Mouse (Mus musculus) cerebellum, adult 2 months (tissue): ENCODE measurements around the gene Ostf1. TPM values are rescaled to one million over a fixed set of nuclear protein-coding genes. Genes with fewer than 3 reads are reported as not detected.

ENCODE experiments used
- DNase-seq, 2 experiments: peaks; one replicate each; pipeline ENCODE4 v3.0.0; 2021
- H3K27ac ChIP-seq: fragments of 200-500 bp; 2 replicates; pipeline ENCODE4 v1.5.1; 2012; ENCODE audit warnings: low read length, control low read depth, inconsistent platforms; ENCODE audit not compliant: insufficient read depth
- H3K27me3 ChIP-seq: fragments of 200-500 bp; 2 replicates; pipeline ENCODE4 v1.6.1; 2012; ENCODE audit warnings: inconsistent platforms, mild to moderate bottlenecking, low read length, moderate library complexity; ENCODE audit not compliant: control insufficient read depth, insufficient read depth
- H3K4me1 ChIP-seq: fragments of 200-500 bp; 2 replicates; pipeline ENCODE4 v1.6.1; 2011; ENCODE audit warnings: low read length; ENCODE audit not compliant: control insufficient read depth, insufficient read depth
- H3K4me3 ChIP-seq: fragments of 200-500 bp; replicated peaks from 2 replicates; pipeline ENCODE3; 2011; ENCODE audit warnings: mild to moderate bottlenecking, low read depth, low read length, control low read depth; ENCODE audit not compliant: insufficient read depth
- CTCF ChIP-seq: fragments of 200-500 bp; IDR thresholded peaks from 2 replicates; pipeline ENCODE4 v1.5.1; 2011; ENCODE audit warnings: low read depth, mild to moderate bottlenecking, control low read depth, low read length, moderate library complexity, borderline replicate concordance; ENCODE audit not compliant: insufficient read depth
- POLR2A ChIP-seq: fragments of 200-500 bp; IDR thresholded peaks from 2 replicates; pipeline ENCODE4 v1.6.1; 2011; ENCODE audit warnings: low read length, control low read depth, borderline replicate concordance; ENCODE audit not compliant: insufficient read depth
- WGBS: fragments of 180-500 bp; shearing (Covaris S2); methylation state at CpG from one replicate; pipeline ENCODE4 v1.1.7; 2018; 5-methylcytosine and 5-hydroxymethylcytosine counted together
- polyA plus RNA-seq: library from polyadenylated mRNA; depleted of rRNA; stranded (reverse); fragments of >200 nt; gene quantifications from 2 replicates; pipeline ENCODE4 v1.2.3, GENCODE M21; 2012

The Ostf1 gene
- polyA plus RNA-seq, 1 experiment, result 29.0 TPM

DNA sequence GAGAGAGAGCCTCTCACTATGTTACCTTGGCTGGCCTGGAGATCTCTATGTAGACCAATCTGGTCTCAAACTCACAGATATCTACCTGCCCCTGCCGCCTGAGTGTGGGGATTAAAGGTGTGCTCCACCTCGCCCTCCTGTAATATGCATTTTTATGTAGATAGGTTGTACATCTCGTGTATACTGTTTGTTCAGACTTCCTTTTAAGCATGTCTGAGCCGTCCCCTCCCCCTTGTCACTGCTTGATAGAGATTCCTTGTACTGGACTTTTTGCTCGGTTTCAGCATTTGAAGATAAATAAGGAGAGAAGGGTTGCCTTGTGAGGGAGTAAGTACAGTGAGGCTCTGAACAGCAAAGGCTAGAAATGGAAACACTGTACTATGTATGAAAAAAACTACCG lies 21.4 kb upstream of the Ostf1 start:
- DNase-seq, result peak; percentile 20 to 34
- 73% methylated on average over 6 of the region's 6 CpGs for WGBS
- Histone ChIP-seq H3K27me3 (no peaks in the 10 kb centered on the region), H3K4me3 (no peak overlapping the region), H3K4me1 (peaks cover 17% of the 10 kb centered on the region; the same call in 1 of the 2 replicates), H3K27ac (no peak overlapping the region)
- TF ChIP-seq POLR2A (no peak), CTCF (no peak)

- Histone ChIP-seq H3K4me3 (no peak overlapping the region), H3K4me1 (peaks cover 17% of the 10 kb centered on the region; the same call in 1 of the 2 replicates), H3K27ac (no peak overlapping the region), H3K27me3 (no peaks in the 10 kb centered on the region)
- TF ChIP-seq POLR2A, result no peak
- no peak for TF ChIP-seq CTCF
- WGBS, result 9% methylated on average over 4 of the region's 4 CpGs
- DNase-seq, result peak; percentile 87 to 95
These were observed 21.0 kb upstream of the Ostf1 start for GRCm38 (mm10) chr19:18652592-18652991.

- 89% methylated on average over 6 of the region's 6 CpGs for WGBS
- no peaks in the 10 kb centered on the region for H3K27me3 ChIP-seq
- H3K4me1 ChIP-seq, result peaks cover 17% of the 10 kb centered on the region; the same call in 1 of the 2 replicates
- no peak overlapping the region for H3K4me3 ChIP-seq
- DNase-seq, result no peak
- no peak overlapping the region for H3K27ac ChIP-seq
- no peak for TF ChIP-seq CTCF
- no peak for TF ChIP-seq POLR2A
These were observed 18.9 kb upstream of the Ostf1 start for GRCm38 (mm10) chr19:18650473-18650872.

DNA sequence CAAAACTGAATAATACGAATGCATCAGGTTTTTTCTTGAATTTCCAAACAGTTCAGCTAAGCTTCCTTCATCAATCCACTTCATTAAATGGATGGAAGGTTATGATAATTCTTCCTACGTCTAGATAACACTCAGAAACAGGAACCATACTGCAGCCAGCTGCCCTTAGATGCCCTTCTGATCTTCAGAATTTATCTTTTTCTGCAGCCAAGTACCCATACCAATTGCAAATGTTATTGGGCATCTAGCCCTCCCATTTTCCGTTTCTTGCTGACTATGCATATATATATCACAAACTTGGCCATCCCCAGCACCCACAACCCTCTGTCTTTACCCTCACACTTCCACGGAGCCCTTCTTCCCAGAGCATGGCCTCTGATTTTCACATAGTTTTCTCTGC lies 18.3 kb upstream of the Ostf1 start:
- no peak for DNase-seq

DNA sequence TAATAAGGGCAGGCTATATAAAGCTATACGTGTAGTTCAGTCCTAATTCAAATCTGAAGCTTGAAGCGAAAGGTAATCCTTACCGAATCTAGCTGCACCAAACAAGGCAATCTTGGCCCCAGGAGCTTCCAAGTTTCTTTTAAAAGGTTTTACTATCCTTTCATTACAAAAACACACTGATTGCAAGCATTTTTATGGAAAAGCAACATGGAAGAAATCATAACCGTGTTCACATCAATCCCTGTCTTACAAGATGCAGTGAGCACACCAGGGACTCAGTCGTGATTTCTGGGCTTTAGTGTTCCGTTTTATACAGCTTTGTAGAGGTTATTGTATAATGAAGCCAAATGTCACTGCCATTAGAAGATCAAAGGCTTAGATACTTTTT lies 16.9 kb upstream of the Ostf1 start:
- Histone ChIP-seq H3K4me1 (peaks cover 6% of the 10 kb centered on the region; the same call in 1 of the 2 replicates), H3K27me3 (no peaks in the 10 kb centered on the region), H3K4me3 (no peak overlapping the region), H3K27ac (no peak overlapping the region)
- TF ChIP-seq CTCF, result no peak
- TF ChIP-seq POLR2A, result no peak
- no peak for DNase-seq
- WGBS, result 88% methylated on average over 6 of the region's 6 CpGs

More for the DNA sequence above, 18.3 kb upstream of the Ostf1 start:
- Histone ChIP-seq H3K4me1 (peaks cover 17% of the 10 kb centered on the region; the same call in 1 of the 2 replicates), H3K27me3 (no peaks in the 10 kb centered on the region), H3K27ac (no peak overlapping the region), H3K4me3 (no peak overlapping the region)
- WGBS, result 81% methylated on average over 4 of the region's 4 CpGs
- TF ChIP-seq POLR2A (no peak), CTCF (no peak)

DNA sequence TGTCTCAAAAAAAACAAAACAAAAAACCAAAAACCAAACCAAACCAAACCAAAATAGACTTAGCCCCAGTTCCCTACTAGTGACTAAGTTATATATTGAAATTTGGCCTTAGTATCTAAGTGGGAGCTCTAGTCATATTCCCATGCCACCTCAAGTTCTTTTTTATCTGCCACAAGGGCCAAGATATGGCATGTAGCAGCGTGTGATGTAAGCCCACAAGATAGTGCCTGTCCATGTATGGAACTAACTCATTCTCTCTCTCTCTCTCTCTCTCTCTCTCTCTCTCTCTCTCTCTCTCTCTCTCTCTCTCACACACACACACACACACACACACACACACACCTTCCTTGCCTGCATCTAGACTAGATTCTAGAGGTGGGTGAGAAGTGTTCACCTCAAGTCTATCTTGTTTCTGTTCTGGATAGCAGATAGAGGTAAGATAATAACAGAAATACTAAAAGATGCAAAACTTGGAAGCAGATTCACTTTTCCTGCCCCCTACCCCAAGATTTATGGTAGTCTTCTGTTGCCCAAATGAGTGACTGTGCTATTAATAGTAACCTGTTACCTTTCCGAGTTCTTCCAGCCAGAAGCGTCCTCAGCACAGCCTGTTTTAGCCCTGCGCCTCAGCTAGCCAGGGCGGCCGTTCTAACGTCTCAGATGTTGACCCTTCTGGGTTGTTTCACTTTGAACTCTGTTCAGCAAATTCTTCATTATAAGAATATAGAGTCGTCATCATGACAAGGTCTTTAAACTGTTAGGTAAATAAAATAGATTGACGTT lies 16.3 kb upstream of the Ostf1 start:
- 64% methylated on average over 9 of the region's 9 CpGs for WGBS
- TF ChIP-seq POLR2A (no peak), CTCF (no peak)
- no peak for DNase-seq
- Histone ChIP-seq H3K4me1 (peaks cover under 1% of the 10 kb centered on the region; the same call in 1 of the 2 replicates), H3K27ac (no peak overlapping the region), H3K27me3 (no peaks in the 10 kb centered on the region), H3K4me3 (no peak overlapping the region)

DNA sequence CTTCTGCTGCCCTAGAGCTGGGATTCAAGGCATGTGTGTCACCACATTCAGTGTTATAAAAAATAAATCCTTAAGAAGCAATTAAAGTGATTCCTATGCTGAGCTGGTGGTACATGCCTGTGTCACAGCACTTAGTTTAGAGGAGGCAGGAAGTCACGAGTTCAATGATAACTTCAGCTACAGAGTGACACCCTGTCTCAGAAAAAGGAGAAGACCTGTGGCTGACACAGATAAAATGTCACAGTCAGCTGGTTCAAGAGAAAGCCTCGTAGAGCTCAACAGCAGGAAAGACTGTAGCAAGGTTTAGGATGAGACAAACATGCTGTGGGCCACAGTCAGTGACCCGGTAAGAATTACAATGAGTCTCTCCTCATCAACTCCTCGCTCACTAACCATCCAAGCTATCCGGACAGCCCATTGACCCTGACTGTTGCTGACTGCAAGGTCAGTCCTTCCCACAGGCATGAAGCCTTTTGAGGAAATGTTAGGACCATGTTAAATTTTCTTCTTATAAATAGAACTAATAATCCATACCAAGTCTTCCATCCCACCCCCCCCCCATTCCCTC lies 15.3 kb upstream of the Ostf1 start:
- no peaks in the 10 kb centered on the region for H3K27me3 ChIP-seq
- H3K27ac ChIP-seq, result no peak overlapping the region
- H3K4me3 ChIP-seq, result no peak overlapping the region
- no peaks in the 10 kb centered on the region for H3K4me1 ChIP-seq
- 57% methylated on average over 5 of the region's 5 CpGs for WGBS
- no peak for DNase-seq
- TF ChIP-seq CTCF, result no peak

DNA sequence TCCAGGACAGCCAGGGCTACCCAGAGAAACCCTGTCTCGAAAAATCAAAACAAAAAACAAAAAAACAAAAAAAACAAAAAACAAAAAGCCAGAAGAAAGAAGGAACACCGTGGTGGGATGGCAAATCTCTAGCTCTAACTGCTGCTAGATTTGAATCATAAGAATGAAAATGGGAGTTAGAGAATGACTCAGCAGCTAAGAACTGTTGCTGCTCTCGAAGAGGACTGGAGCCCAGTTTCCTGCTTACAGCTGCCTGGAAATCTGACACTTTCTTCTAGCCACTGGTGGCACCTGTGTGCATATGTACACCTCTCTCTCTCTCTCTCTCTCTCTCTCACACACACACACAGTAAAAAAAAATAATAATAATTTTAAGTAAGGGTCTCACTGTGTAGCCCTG lies 14.8 kb upstream of the Ostf1 start:
- WGBS, result 75% methylated on average over 3 of the region's 3 CpGs
- Histone ChIP-seq H3K27me3 (no peaks in the 10 kb centered on the region), H3K4me1 (no peaks in the 10 kb centered on the region), H3K27ac (no peak overlapping the region), H3K4me3 (no peak overlapping the region)
- no peak for TF ChIP-seq POLR2A
- no peak for TF ChIP-seq CTCF
- no peak for DNase-seq
